Mouse (Mus musculus) heart, embryonic 13.5 days (tissue): ENCODE results near the gene Phkg1. TPM values are rescaled to one million over a fixed set of nuclear protein-coding genes. Genes with fewer than 3 reads are reported as not detected.

Experiments
- ATAC-seq: fragments of 200-750 bp; cut with Nextera tagmentation; 2 replicates; pipeline ENCODE4 v1.8.0; 2017; ENCODE audit warnings: moderate TSS enrichment; ENCODE audit not compliant: insufficient number of reproducible peaks, low FRiP score, low TSS enrichment; ENCODE audit errors: extremely low read depth
- H3K27ac ChIP-seq: fragments of 300-500 bp; sonication (generic); replicated peaks from 2 replicates; pipeline ENCODE4 v1.5.1; 2015; ENCODE audit warnings: moderate library complexity, mild to moderate bottlenecking, inconsistent platforms
- H3K27me3 ChIP-seq: fragments of 300-500 bp; sonication (generic); replicated peaks from 2 replicates; pipeline ENCODE4 v1.6.1; 2015; ENCODE audit warnings: mild to moderate bottlenecking, inconsistent platforms
- H3K36me3 ChIP-seq: fragments of 300-500 bp; sonication (generic); 2 replicates; pipeline ENCODE4 v1.6.1; 2015; ENCODE audit warnings: mild to moderate bottlenecking, inconsistent platforms
- H3K4me1 ChIP-seq: fragments of 300-500 bp; sonication (generic); 2 replicates; pipeline ENCODE4 v1.6.1; 2015; ENCODE audit warnings: inconsistent platforms
- H3K4me2 ChIP-seq: fragments of 300-500 bp; sonication (generic); 2 replicates; pipeline ENCODE4 v1.6.1; 2015; ENCODE audit warnings: inconsistent platforms, mild to moderate bottlenecking, moderate library complexity
- H3K4me3 ChIP-seq: fragments of 300-500 bp; sonication (generic); 2 replicates; pipeline ENCODE4 v1.5.1; 2015; ENCODE audit warnings: moderate library complexity, mild to moderate bottlenecking, inconsistent platforms
- H3K9ac ChIP-seq: fragments of 300-500 bp; sonication (generic); 2 replicates; pipeline ENCODE4 v1.6.1; 2015; ENCODE audit warnings: inconsistent platforms, mild to moderate bottlenecking, moderate library complexity
- H3K9me3 ChIP-seq: fragments of 300-500 bp; sonication (generic); 2 replicates; pipeline ENCODE4 v1.6.1; 2016; ENCODE audit warnings: inconsistent platforms
- WGBS: fragments of 180-500 bp; shearing (Covaris S2); methylation state at CpG from one replicate; pipeline ENCODE4 v1.1.7; 2015; ENCODE audit warnings: mixed read lengths; 5-methylcytosine and 5-hydroxymethylcytosine counted together
- polyA plus RNA-seq: library from polyadenylated mRNA; unstranded; fragments of >200 nt; fragmentation: Nextera tagmentation; extraction: Ambion mirVana; gene quantifications from 2 replicates; pipeline ENCODE4 v1.2.1, GENCODE M21; 2015

Phkg1 gene
- polyA plus RNA-seq, 1 experiment from 2014 or later, result 1.4 TPM

DNA sequence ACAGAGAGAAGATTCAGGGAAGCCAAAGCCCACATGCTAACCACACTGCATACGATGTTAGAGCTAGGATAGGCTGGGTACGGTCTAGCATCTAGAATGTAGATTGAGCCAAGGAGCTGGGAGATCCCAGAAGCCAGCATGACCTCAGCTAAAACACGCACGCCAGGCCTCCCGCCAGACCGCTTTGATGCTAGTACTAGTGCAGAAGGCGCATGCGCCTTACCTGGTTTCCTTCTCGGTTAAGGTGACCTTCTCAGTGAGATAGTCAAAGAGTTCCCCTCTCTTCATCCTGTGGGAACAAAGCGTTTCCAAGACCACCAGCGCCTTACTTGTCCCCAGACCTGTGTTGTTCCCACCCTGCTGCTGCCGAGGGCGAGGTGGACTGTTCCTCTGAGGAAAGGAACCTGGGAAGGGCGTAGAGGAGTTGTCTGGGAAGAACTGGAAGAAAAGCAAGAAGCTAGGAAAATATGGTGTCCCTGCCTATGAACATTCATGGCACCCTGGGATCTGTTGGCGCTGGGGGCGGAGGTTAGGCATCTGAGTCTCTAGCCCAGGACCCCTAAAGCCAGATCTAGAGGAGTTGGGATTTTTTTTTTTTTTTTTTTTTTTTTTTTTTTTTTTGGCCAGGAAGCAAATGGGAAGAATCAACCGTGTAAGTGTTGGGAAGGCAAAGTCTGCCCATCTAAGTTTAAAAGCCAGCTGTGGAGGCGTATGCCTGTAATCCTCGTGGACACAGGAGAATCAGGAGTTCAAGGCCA lies 28.9 kb downstream of the Phkg1 start:
- 81% methylated on average over 19 of the region's 19 CpGs for WGBS

GRCm38 (mm10) chr5:129865841-129866240 lies 32.5 kb downstream of the Phkg1 start:
- Histone ChIP-seq H3K4me3 (no peak overlapping the region), H3K9ac (no peak overlapping the region), H3K4me2 (no peak overlapping the region), H3K36me3 (peaks cover 23% of the 10 kb centered on the region), H3K4me1 (peaks cover 6% of the 10 kb centered on the region), H3K27ac (no peak overlapping the region), H3K27me3 (no peaks in the 10 kb centered on the region), H3K9me3 (no peaks in the 10 kb centered on the region)
- WGBS, result 76% methylated on average over 12 of the region's 12 CpGs
- ATAC-seq, result no peak

More for the DNA sequence above, 28.9 kb downstream of the Phkg1 start:
- H3K27me3 ChIP-seq, result no peaks in the 10 kb centered on the region
- no peak overlapping the region for H3K9ac ChIP-seq
- no peak for ATAC-seq
- H3K4me2 ChIP-seq, result no peak overlapping the region
- no peak overlapping the region for H3K4me3 ChIP-seq
- H3K4me1 ChIP-seq, result 0 out of 2 replicates have a peak, but pooled peaks cover under 1% of the 10 kb centered on the region
- H3K27ac ChIP-seq, result no peak overlapping the region
- no peaks in the 10 kb centered on the region for H3K9me3 ChIP-seq
- H3K36me3 ChIP-seq, result no peaks in the 10 kb centered on the region

- Histone ChIP-seq H3K4me3 (peak overlapping the region; percentile 11; the same call in 1 of the 2 replicates), H3K4me2 (peak overlapping the region; percentile 57), H3K9ac (peak overlapping the region; percentile 73), H3K4me1 (peaks cover 6% of the 10 kb centered on the region), H3K9me3 (no peaks in the 10 kb centered on the region), H3K36me3 (peaks cover 35% of the 10 kb centered on the region), H3K27me3 (no peaks in the 10 kb centered on the region), H3K27ac (no peak overlapping the region)
- 12% methylated on average over 18 of the region's 18 CpGs for WGBS
- no peak for ATAC-seq
These were observed 33.9 kb downstream of the Phkg1 start for GRCm38 (mm10) chr5:129864467-129864866.

DNA sequence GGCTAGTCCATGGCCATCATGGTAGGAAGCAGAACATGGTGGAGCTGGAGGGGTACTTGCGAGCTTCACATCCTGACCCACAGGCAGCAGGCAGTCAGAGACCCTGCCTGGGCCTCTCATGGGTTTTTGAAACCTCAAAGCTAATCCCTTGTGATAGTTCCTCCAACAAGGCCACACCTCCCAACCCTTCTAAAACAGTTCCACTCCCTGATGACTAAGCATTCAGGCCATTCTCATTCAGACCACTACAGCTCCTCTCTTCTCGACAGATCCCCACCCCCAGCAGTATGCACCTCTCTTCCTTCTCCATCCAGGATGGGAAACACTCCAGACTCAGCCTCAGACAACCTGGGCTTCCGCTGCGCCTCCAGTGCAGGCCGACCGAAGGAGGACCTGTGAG lies 36.0 kb downstream of the Phkg1 start:
- Histone ChIP-seq H3K27ac (no peak overlapping the region), H3K4me2 (no peak overlapping the region), H3K27me3 (no peaks in the 10 kb centered on the region), H3K9ac (no peak overlapping the region), H3K4me3 (no peak overlapping the region), H3K9me3 (no peaks in the 10 kb centered on the region), H3K36me3 (peaks cover 51% of the 10 kb centered on the region), H3K4me1 (peaks cover 6% of the 10 kb centered on the region)
- 94% methylated on average over 6 of the region's 6 CpGs for WGBS
- ATAC-seq, result no peak

DNA sequence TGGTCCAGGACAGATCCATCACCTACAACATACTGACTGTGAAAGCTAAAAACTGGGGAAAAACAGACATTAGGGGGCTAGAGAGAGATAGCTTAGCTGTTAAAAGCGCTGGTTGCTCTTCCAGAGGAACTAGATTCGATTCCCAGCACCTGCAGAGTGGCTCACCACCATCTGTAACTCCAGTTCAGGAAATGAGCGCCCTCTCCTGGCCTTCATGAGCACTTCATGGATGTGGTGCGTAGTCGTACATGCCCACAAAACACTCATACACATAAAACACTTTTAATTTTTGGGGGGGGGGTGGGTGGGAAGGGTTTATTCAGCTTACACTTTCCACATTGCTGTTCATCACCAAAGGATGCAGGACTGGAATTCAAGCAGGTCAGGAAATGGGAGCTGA lies 41.9 kb downstream of the Phkg1 start:
- H3K9me3 ChIP-seq, result no peaks in the 10 kb centered on the region
- H3K27ac ChIP-seq, result no peak overlapping the region
- 80% methylated on average over 5 of the region's 5 CpGs for WGBS
- ATAC-seq, result no peak
- H3K4me3 ChIP-seq, result no peak overlapping the region
- peaks cover 72% of the 10 kb centered on the region for H3K36me3 ChIP-seq
- H3K9ac ChIP-seq, result no peak overlapping the region
- H3K27me3 ChIP-seq, result no peaks in the 10 kb centered on the region
- no peak overlapping the region for H3K4me2 ChIP-seq
- no peaks in the 10 kb centered on the region for H3K4me1 ChIP-seq

DNA sequence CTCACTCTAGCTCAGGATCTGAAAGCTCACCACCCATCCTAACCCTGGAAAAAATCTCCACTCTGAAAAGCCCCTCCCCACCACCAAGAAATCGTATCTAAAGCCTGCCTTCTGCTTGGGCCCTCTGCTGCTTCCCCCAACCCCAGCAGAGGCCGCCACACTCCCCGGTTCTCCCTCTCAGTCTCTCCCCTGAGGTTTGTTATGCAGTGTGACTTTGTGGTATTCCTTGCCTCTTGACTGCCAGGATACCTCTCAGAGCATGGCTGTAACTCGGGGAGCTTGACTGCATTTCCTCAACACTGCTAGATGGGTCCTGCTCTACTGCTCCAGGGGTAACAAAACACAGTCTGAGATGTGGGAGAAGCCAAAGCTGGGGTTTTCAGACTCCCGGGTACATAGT lies 43.2 kb downstream of the Phkg1 start:
- H3K9me3 ChIP-seq, result no peaks in the 10 kb centered on the region
- H3K4me2 ChIP-seq, result peak overlapping the region; percentile 52
- H3K36me3 ChIP-seq, result peaks cover 67% of the 10 kb centered on the region
- H3K4me3 ChIP-seq, result 0 out of 2 replicates have a peak overlapping the region, but pooled peaks have one; percentile 27
- ATAC-seq, result no peak
- 36% methylated on average over 5 of the region's 5 CpGs for WGBS
- H3K27me3 ChIP-seq, result no peaks in the 10 kb centered on the region
- H3K9ac ChIP-seq, result no peak overlapping the region
- no peaks in the 10 kb centered on the region for H3K4me1 ChIP-seq
- no peak overlapping the region for H3K27ac ChIP-seq

- 47% methylated on average over 8 of the region's 8 CpGs for WGBS
- Histone ChIP-seq H3K36me3 (peaks cover 40% of the 10 kb centered on the region), H3K9ac (peak overlapping the region; percentile 86), H3K9me3 (no peaks in the 10 kb centered on the region), H3K4me3 (peak overlapping the region; percentile 65), H3K27ac (no peak overlapping the region), H3K4me1 (peaks cover 17% of the 10 kb centered on the region), H3K4me2 (peak overlapping the region; percentile 75), H3K27me3 (no peaks in the 10 kb centered on the region)
- no peak for ATAC-seq
These were observed 50.9 kb downstream of the Phkg1 start for GRCm38 (mm10) chr5:129847558-129847820.

DNA sequence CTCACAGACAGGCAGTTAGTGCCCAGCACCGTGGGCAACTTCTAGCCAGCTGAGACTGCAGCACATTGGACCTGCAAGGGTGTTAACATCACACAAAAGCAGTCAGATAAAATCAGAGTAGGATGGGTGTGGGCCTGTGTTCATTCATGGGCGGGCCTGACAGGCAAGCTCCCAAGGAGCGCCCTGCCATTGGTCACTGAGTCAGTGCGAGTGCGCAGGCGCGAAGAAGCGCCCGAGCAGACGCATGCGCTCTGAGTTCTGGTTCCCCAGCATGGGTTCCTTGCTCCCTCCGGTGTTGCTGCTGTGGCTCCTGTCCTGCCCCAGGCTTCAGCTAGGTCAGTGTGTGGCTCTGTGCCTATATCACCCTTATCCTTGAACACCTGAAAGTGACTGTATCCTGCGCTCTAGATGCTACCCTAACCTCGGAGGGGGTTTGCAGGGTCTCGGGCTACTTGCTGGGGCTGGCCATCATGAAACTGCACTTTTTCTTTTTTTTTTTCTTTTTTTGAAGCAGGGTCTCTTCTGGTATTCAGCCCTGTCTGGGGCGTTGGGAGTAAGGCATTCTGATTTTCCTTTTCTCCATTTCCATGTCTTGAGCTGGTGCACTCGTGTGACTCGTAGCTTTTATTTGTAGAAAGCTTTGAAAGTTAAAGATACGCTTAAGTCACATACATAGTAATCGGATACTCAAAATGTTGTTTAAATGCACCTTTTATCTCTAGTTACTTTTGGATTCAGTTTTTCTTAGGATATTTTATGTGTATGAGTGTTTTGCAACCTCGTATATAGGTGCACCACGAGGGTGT lies 51.4 kb downstream of the Phkg1 start, which contains the start of gene Sumf2:
Sumf2 (plus strand) TSS at position 235 of the 806 bp plus-strand sequence.
- WGBS, result 8% methylated on average over 22 of the region's 22 CpGs
- ATAC-seq, result peak; percentile 97
- H3K27me3 ChIP-seq, result no peaks in the 10 kb centered on the region

GRCm38 (mm10) chr5:129844848-129845247 lies 53.5 kb downstream of the Phkg1 start:
- Histone ChIP-seq H3K27ac (no peak overlapping the region), H3K36me3 (peaks cover 32% of the 10 kb centered on the region), H3K9me3 (no peaks in the 10 kb centered on the region), H3K4me1 (peaks cover 17% of the 10 kb centered on the region), H3K4me2 (no peak overlapping the region), H3K4me3 (no peak overlapping the region), H3K27me3 (no peaks in the 10 kb centered on the region), H3K9ac (no peak overlapping the region)
- ATAC-seq, result no peak
- 93% methylated on average over 5 of the region's 5 CpGs for WGBS

More for the DNA sequence above, 51.4 kb downstream of the Phkg1 start, which contains the start of gene Sumf2:
- H3K9me3 ChIP-seq, result no peaks in the 10 kb centered on the region
- H3K27ac ChIP-seq, result peak within 1 kb of the TSS; percentile 71
- H3K9ac ChIP-seq, result peak within 1 kb of the TSS; percentile 86
- H3K36me3 ChIP-seq, result peaks cover 40% of the 10 kb centered on the region
- peak within 1 kb of the TSS; percentile 75 for H3K4me2 ChIP-seq
- H3K4me3 ChIP-seq, result peak within 1 kb of the TSS; percentile 65
- peaks cover 17% of the 10 kb centered on the region for H3K4me1 ChIP-seq
